Comparison of ENCODE assay signal across 10 mouse cellular contexts in the genomic region with DNA sequence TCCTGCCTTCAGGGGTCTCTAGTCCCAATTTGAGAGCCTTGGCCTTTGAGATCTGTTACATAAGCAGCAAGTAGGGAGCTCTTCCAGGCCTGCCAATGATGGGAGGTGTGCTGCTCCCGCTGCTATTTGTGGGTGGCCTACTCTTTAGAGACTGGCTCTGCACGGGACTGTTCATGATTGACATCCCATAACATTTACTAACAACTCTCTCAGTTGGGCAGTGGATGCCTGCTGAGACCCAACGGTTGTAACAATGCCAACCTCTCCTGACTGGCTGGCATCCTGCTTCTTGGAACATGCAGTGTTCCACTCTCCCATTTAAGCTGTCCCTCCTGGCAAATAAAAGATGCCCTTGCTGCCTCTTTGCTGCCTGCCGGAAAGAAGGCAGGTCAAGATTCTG.
DNase-seq lines count a peak whose midpoint lies in the region; ATAC-seq lines count a peak whose summit lies in the region.
"Had no signal": no experiment of that assay in that cellular context is flagged by ENCODE, and none has a peak within 500 bp of the region (broad histone marks: within the 10 kb centered on the region; RNA-seq: fewer than 3 reads in every experiment).

No protein-coding gene starts in this region.

- no peak overlapping the region for H3K9ac ChIP-seq in heart, embryonic 14.5 days (ENCODE audit: low read length)
- H3K9ac ChIP-seq in heart, embryonic 15.5 days = no peak overlapping the region
- no peak overlapping the region for H3K9ac ChIP-seq in kidney, embryonic 14.5 days (ENCODE audit: low read depth, low read length)

- no peak overlapping the region for H3K4me3 ChIP-seq in heart, embryonic 14.5 days (ENCODE audit: control insufficient read depth in 1 of 2, insufficient read depth in 1 of 2, low read depth in 1 of 2, low read length in 2 of 2)
- no peak overlapping the region for H3K4me3 ChIP-seq in heart, embryonic 15.5 days
- no peak overlapping the region for H3K4me3 ChIP-seq in kidney, embryonic 14.5 days (ENCODE audit: low read length)

- H3K9me3 ChIP-seq in heart, embryonic 14.5 days (ENCODE audit: control insufficient read depth, low read length) = no peaks in the 10 kb centered on the region
- H3K9me3 ChIP-seq in heart, embryonic 15.5 days (replicated peaks) = no peaks in the 10 kb centered on the region
- H3K9me3 ChIP-seq in kidney, embryonic 14.5 days (ENCODE audit: control insufficient read depth, low read length) = no peaks in the 10 kb centered on the region; the same call in 1 of the 2 replicates

- no peak for DNase-seq in heart, adult 8-10 months (ENCODE audit: low spot score)
- peak; percentile 61 for DNase-seq in brain, adult 2 months (ENCODE audit: low read depth, low spot score)
- peak; percentile 18 for DNase-seq in cerebellum, adult 11 months
- DNase-seq: kidney, postnatal 10 days; thymus, postnatal 36 days had no signal

- ATAC-seq in heart, embryonic 14.5 days (ENCODE audit: insufficient number of reproducible peaks, insufficient read depth, low FRiP score, low read depth) = no peak
- no peak for ATAC-seq in heart, embryonic 15.5 days (replicated peaks; ENCODE audit: insufficient number of reproducible peaks, insufficient read depth, low FRiP score, low read depth)
- ATAC-seq in kidney, embryonic 14.5 days (ENCODE audit: low FRiP score, low TSS enrichment) = no peak
- ATAC-seq in granulocyte monocyte progenitor cell, adult 5-6 weeks (replicated peaks; ENCODE audit: poor library complexity, severe bottlenecking) = no peak

- H3K4me2 ChIP-seq in heart, embryonic 14.5 days (ENCODE audit: low read length) = no peak overlapping the region
- H3K4me2 ChIP-seq in heart, embryonic 15.5 days = no peak overlapping the region
- H3K4me2 ChIP-seq in kidney, embryonic 14.5 days (replicated peaks; ENCODE audit: low read depth, low read length) = no peak overlapping the region
- H3K4me2 ChIP-seq: liver, embryonic 11.5 days had no signal

- peak overlapping the region; percentile 10 to 92; a peak in 2 of 4 replicates for H3K27ac ChIP-seq in heart, embryonic 14.5 days (replicated peaks in 1 of 2; ENCODE audit: control insufficient read depth in 1 of 2, insufficient read depth in 1 of 2, low read depth in 2 of 2, low read length in 2 of 2)
- peak overlapping the region; percentile 90 for H3K27ac ChIP-seq in heart, embryonic 15.5 days
- H3K27ac ChIP-seq in kidney, embryonic 14.5 days (ENCODE audit: low read depth, low read length) = no peak overlapping the region

- 64% methylated on average over 4 of the region's 4 CpGs for WGBS in heart, embryonic 14.5 days
- WGBS in heart, embryonic 15.5 days = 62% methylated on average over 4 of the region's 4 CpGs
- 83% methylated on average over 4 of the region's 4 CpGs for WGBS in kidney, embryonic 14.5 days

- H3K4me1 ChIP-seq in heart, embryonic 14.5 days (ENCODE audit: control insufficient read depth in 2 of 2, insufficient read depth in 2 of 2, low read length in 2 of 2) = peaks cover 20 to 39% of the 10 kb centered on the region in 2 experiments
- peaks cover 24% of the 10 kb centered on the region for H3K4me1 ChIP-seq in heart, embryonic 15.5 days (replicated peaks)
- no peaks in the 10 kb centered on the region for H3K4me1 ChIP-seq in kidney, embryonic 14.5 days (ENCODE audit: control insufficient read depth, insufficient read depth, low read length)

- H3K36me3 ChIP-seq in heart, embryonic 14.5 days (ENCODE audit: control insufficient read depth, insufficient read depth, low read length) = no peaks in the 10 kb centered on the region
- no peaks in the 10 kb centered on the region for H3K36me3 ChIP-seq in heart, embryonic 15.5 days
- H3K36me3 ChIP-seq in kidney, embryonic 14.5 days (ENCODE audit: control insufficient read depth, insufficient read depth, low read length) = no peaks in the 10 kb centered on the region

- H3K27me3 ChIP-seq in heart, embryonic 14.5 days (ENCODE audit: control insufficient read depth, insufficient read depth, low read length) = no peaks in the 10 kb centered on the region
- H3K27me3 ChIP-seq in heart, embryonic 15.5 days = no peaks in the 10 kb centered on the region
- H3K27me3 ChIP-seq in kidney, embryonic 14.5 days (ENCODE audit: control insufficient read depth, insufficient read depth, low read length) = no peaks in the 10 kb centered on the region
